Mouse (Mus musculus): ENCODE data around the gene Otud7b. TPM values are rescaled to one million over a fixed set of nuclear protein-coding genes. Genes with fewer than 3 reads are reported as not detected.

Gene Otud7b
- 10 to 100 TPM; 45.7 to 47.4 TPM for total RNA-seq (2021)

- DNase-seq: peak; percentile 87
Measured at GRCm38 (mm10) chr3:96104261-96105065, at the start of gene Otud7b. Otud7b (plus strand) TSS chr3:96104527.

- DNase-seq: no peak
Measured at GRCm38 (mm10) chr3:96055294-96055693, 49.0 kb upstream of the Otud7b start.

DNA sequence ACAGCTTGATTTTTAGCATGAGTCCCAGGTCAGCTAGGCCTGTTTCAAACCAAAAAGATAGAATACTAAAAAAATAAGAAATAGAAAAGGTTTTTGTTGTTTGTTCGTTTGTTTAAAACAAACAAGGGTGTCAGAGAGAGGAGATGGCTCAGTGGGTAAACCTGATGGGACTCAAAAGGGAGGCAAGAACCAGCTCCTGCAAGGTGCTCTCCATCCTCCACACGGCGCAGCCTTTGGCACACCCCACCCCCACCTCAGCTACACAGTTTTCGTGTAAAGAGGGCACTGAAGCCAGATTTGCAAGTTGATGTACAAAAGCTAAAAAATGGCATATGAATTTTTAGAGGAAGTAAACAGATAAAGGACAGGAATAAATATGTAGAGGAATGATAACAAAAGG is 48.3 kb upstream of the Otud7b start:
- DNase-seq: no peak

DNA sequence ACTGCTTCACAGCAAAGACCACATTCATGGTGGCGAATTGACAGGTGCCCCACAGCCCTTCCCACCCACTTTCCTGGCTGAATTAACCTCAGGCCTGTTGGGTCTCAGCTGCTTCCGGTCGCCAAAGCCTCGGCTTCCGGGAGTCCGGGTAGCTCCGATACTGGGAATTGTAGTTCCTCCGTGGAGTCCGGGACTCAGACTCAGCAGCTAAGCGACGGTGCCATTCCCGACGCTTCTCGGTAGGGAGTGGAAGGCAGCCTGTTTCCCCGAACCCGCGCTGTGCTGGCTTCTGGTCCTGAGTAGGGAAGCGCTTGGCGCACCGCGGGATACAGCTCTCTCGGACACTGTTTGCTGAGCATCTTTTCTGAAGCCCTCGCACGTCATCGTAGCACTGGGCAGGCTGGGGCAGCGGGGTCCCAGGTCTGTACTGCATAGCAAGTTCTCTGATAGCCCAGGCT is 46.6 kb upstream of the Otud7b start:
- peak; percentile 91 for DNase-seq

GRCm38 (mm10) chr3:96058231-96058896 is 46.0 kb upstream of the Otud7b start, which contains the start of gene Vps45:
Vps45 (minus strand) TSS chr3:96058466.
- peak; percentile 70 for DNase-seq

- DNase-seq: no peak
Measured at GRCm38 (mm10) chr3:96060146-96060545, 44.2 kb upstream of the Otud7b start.

DNA sequence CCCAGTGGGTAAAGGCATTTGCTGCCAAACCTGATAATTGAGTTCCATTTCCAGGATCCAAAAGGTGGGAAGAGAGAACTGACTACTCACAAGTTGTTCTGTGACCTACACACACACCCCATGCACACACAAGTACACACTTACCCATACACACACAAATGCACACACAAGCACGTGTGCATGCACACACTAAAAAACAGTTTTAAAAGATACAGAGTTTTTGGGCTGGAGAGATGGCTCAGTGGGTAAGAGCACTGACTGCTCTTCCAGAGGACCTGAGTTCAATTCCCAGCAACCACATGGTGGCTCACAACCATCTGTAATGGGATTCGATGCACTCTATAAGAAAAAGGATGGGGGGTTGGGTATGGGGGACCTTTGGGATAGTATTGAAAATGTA is 41.0 kb upstream of the Otud7b start:
- DNase-seq: no peak

DNA sequence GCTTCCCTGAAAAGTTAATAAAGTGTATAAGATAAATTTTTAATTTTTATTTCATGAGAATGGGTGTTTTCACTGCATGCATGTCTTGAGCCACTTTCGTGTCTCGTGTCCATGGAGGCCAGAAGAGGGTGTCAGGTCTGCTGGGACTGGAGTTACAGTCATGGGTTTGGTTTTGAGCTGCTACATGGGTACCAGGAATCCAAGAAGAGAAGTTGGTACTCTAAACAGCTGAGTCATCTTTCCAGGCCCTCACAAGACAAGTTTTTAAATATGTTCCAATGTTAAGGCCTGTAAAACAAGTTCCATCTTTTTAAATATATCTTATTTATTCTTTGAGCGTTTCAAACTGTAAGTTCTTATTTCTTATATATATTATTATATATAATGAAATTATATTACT is 40.1 kb upstream of the Otud7b start:
- DNase-seq: no peak

DNA sequence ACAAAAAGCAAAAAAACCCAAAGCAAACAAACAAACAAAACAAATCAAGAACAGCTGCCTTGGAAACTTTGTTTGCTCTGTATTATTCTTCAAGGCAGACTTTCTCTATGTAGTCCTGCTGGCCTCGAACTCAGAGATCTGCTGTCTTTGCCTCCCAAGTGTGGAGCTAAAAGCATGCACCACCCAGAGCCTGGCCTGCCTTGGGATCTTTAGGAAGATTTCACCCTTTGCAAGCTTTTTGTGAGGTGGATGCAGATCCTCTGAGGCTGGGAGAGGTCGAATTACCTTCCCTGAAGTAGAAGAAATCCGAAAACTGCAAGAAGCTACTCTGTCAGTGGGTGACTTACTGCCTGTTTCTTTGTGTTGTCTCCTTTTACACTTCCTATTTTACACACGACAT is 39.2 kb upstream of the Otud7b start:
- no peak for DNase-seq

DNA sequence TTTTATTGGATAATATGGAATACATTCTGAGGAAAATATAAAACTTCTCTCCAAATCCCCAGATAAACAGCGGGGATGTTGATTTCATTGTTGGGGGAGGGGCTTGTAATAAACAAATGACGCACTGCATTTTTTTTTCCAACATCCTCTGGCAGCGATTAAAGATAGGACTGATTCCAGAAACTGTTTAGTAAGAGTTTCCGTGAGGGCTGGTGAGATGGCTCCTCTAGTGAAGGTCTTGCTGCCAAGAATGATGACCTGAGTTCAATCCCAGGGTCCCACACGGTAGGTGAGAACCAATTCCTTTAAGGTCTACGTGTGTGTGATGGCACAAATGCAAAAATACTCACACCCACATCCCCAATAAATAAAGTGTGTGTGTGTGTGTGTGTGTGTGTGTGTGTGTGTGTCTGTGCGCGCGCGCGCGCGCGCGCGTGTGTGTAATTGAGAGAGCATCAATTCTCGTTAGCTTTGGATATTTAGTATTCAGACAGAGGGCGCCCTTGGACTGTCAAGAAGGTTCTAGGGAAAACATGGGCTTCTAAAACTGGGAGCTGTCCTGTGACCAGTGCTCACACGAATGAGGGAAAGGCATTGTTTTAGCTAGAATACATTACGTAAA is 38.5 kb upstream of the Otud7b start:
- DNase-seq: peak; percentile 67

GRCm38 (mm10) chr3:96066741-96067140 is 37.6 kb upstream of the Otud7b start:
- DNase-seq: no peak

DNA sequence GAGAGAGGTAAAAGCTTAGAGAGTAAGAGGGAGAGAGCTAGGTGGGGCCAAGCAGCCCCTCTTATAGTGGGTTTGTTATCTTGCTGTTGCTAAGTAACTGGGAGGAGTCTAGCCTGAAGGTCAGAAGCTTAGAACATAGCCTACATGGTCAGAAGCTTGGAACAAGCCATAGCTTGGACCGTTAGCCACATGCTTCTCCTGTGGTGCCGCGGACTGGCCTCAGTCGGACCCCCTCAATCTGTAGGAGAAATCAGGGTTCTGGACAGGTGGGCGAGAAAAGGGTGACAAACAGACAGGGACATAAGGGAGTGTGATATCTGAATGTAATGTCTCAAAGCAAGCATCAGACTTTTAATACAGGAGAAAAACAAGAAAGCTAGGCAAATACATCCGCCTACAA is 35.3 kb upstream of the Otud7b start:
- DNase-seq: no peak

GRCm38 (mm10) chr3:96069542-96069941 is 34.8 kb upstream of the Otud7b start:
- no peak for DNase-seq

DNA sequence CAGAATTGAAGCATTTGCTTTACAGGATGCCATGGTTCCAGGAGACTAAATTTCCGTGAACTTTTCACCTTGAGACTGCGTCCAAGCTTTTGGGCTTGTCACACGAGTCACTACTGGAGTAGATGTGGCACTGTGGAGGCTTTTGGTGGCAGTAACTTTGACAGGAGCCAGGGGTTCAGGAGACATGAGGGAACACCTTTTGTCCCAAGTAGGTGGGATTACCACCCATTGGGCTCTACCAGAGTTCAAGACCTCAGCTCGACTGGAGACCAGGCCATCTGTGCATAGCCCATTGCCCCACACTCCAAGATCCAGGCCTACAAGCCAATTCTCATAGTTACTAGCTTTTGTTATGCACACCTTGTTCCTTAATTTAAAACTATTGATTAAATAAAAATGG is 34.1 kb upstream of the Otud7b start:
- no peak for DNase-seq

GRCm38 (mm10) chr3:96072921-96073486 is 31.3 kb upstream of the Otud7b start:
- no peak for DNase-seq

DNA sequence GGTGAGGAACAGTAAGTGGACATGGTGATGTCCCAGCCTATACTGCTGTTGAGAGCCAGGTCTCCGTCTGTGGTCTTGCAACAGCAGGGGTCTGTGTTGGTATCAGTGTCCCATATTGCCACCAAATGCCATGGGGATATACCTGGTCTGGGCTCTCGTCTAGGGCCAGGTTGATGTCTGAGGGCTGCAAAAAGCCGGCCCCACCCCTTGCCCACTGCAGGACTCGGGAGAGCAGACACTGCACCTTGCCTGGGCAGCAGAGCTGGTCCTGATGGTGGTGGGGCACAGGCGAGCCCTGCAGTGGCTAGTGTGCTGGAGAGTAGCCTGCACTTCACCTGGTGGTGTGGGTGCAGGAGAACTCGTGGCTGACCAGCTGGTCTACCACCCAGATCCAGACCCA is 26.3 kb upstream of the Otud7b start:
- no peak for DNase-seq

- no peak for DNase-seq
Measured at GRCm38 (mm10) chr3:96078711-96079110, 25.6 kb upstream of the Otud7b start.

GRCm38 (mm10) chr3:96081006-96081405 is 23.3 kb upstream of the Otud7b start:
- DNase-seq: peak; percentile 43

DNA sequence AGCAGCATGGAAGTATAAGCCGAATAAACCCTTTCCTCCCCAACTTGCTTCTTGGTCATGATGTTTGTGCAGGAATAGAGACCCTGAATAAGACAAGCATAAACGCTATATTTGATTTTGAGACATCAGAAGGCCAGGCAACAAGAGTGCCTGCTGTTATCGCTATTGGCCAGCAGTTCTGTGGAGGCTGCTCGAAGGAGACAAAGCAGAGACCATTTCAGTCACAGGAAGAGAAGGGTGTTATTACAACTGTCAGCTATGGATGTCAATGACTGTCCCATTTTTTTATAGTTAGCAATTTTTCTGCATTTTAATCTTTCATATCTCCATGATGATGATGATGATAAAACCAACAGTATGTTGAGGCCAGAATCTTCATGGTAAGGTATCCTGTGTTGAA is 22.7 kb upstream of the Otud7b start:
- no peak for DNase-seq

DNA sequence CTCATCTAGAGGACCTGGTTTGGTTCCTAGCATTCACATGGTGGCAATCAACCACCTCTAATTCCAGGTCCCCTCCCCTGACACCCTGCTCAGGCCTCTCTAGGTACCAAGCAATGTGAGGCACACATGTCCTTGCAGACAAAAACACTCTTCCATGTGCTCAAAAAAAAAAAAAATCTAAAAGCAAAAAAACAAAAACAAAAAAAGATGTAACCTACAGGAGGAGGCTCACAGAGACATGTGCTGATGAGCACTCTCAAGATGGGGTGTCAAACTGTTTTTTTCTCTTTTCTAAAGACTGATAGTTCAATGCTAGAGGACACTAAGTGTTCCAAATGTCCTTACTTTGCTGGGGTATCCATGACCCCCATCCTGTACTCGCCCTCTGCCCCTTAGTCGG is 22.2 kb upstream of the Otud7b start:
- no peak for DNase-seq

DNA sequence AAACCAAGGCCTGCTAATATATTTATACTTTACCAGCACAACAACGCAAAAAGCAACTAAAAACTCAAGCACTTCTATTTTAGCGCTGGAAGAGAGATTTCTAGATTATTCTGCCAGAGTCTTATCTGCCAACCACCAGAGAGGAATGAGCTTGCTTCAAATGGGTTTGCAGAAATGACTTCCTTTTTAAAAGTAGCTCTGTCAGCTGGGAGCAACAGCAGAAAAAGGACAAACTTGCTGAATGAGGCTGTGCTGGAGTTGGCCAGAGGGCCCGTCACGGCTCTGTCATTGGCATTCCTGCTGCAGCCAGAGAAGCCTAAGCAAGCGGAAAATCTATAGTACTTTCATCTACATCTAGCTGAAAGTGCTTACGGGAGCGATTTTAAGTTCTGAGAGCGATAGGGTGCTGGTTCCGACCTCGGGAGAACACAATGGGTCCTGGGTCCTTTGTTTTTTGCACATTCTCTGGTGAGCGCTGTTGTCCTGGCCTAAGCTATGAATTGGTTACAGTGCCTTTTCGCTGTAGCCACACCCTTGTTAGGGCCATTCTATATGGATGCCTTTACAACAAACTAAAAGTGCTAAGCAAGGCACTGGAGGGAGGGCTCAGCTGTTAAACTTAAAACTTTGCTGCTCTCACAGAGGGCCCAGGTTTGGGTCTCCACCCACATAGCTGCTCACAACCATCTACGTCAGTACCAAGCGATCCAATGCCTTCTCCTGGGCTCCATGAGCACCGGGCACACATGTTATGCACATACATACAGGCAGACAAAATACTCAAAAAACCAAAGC is 21.4 kb upstream of the Otud7b start:
- DNase-seq: no peak

DNA sequence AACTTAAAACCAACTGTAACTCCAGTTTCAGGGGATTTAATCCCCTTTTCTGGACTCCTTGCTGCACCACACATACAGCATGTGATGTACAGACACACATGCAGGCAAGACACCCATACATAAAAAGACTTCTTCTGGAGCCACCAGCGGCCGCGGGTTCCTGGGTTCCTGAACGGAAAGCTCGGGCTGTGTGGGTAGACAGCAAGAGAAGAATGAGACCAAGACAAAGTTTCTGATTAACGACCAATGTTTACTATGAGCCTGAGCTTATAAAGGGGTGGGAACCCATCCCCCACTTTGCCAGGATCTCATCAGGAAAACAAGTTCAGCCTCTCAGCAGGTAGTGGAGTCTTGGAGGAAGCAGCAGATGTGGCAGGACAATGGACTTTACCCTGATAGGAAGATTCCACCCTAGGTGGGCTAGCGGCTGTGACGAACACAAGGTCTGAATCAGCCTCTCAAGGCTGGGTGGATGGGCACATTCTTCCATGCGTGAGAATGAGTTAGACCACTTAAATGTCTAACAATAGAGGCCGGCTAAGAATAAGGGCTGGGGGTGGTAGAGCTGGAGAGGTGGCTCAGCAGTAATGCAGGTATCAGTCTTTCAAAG is 20.1 kb upstream of the Otud7b start:
- no peak for DNase-seq

Data from heart, postnatal 4 days (tissue).